Comparison of ENCODE assay signal across 29 mouse cellular contexts in genomic region chr9:26502027-26502426, GRCm38 (mm10).
A peak's percentile ranks its signal among the peaks of the same experiment; 100 is the strongest.
DNase-seq lines count a peak whose midpoint lies in the region; TF ChIP-seq lines count a peak whose summit lies in the region.
"Had no signal": no experiment of that assay in that cellular context is flagged by ENCODE, and none has a peak within 500 bp of the region (broad histone marks: within the 10 kb centered on the region; RNA-seq: fewer than 3 reads in every experiment).

No protein-coding gene starts in this region.

- no peak for TF ChIP-seq CTCF in layer of hippocampus, adult 2 months (conservative IDR thresholded peaks at IDR 0.05)
- TF ChIP-seq CTCF in brain, embryonic 14.5 days (IDR thresholded peaks at IDR 0.05; ENCODE audit: borderline replicate concordance, extremely low read depth, insufficient read depth, insufficient read length), result no peak

- DNase-seq in frontal cortex, postnatal 36 days (ENCODE audit: low spot score in 2 of 2), result peak; percentile 10 to 17
- no peak for DNase-seq in frontal cortex, postnatal 14 days (ENCODE audit: low spot score in 2 of 2)
- DNase-seq in layer of hippocampus, adult 2 months (ENCODE audit: low spot score in 2 of 2), result no peak
- no peak for DNase-seq in layer of hippocampus, adult 9-10 months (ENCODE audit: low spot score)
- peak; percentile 12 for DNase-seq in right cerebral cortex, adult 18-20 months
- DNase-seq in right cerebral cortex, postnatal 14 days, result no peak
- DNase-seq in brain, embryonic 14.5 days (ENCODE audit: low read depth), result peak; percentile 18
- no peak for DNase-seq in left cerebral cortex, postnatal 36 days (ENCODE audit: low spot score in 2 of 2)
- DNase-seq: adrenal gland, postnatal 10 days; adrenal gland, postnatal 36 days; B cell, adult 2 months; cerebellum, adult 11-12 months; cerebellum, adult 8-10 months; cerebellum, postnatal 10 days; cerebellum, postnatal 36 days; embryo, embryonic 11 days; gastrocnemius, adult 2 months; gastrocnemius, postnatal 14 days; heart, adult 18-20 months; heart, postnatal 14 days; heart, postnatal 4 days had no signal

- H3K4me3 ChIP-seq in layer of hippocampus, adult 2 months, result no peak overlapping the region
- H3K4me3 ChIP-seq: embryonic facial prominence, embryonic 10.5 days; embryonic facial prominence, embryonic 13.5 days; erythroblast, embryonic 14.5 days; forebrain, embryonic 10.5 days; forebrain, embryonic 13.5 days; gastrocnemius, adult 2 months; heart, embryonic 13.5 days; hindbrain, embryonic 15.5 days; intestine, embryonic 15.5 days had no signal

- intact Hi-C loops in left cerebral cortex, postnatal 36 days (cut with DNase I), result no loop called here

- H3K27ac ChIP-seq in layer of hippocampus, adult 2 months, result peak overlapping the region; percentile 65
- H3K27ac ChIP-seq: embryonic facial prominence, embryonic 10.5 days; embryonic facial prominence, embryonic 13.5 days; forebrain, embryonic 10.5 days; forebrain, embryonic 13.5 days; gastrocnemius, adult 2 months; heart, embryonic 13.5 days; hindbrain, embryonic 15.5 days; intestine, embryonic 15.5 days had no signal

- TF ChIP-seq POLR2A in brain, embryonic 14.5 days (IDR thresholded peaks at IDR 0.05; ENCODE audit: borderline replicate concordance, extremely low read depth, insufficient read depth, insufficient read length, poor library complexity, severe bottlenecking), result no peak

Comparison
In these comparisons a context has a peak if more than half of its experiments do, and no peak if none do; other contexts are left out.
1. DNase-seq: peak in frontal cortex, postnatal 36 days (2 of 2), right cerebral cortex, adult 18-20 months (single experiment) and brain, embryonic 14.5 days (single experiment); none in frontal cortex, postnatal 14 days (0 of 2), layer of hippocampus, adult 2 months (0 of 2), layer of hippocampus, adult 9-10 months (single experiment), right cerebral cortex, postnatal 14 days (single experiment) and left cerebral cortex, postnatal 36 days (0 of 2).